Mouse (Mus musculus) CH12F3 (cell line): ENCODE measurements around the gene Shisa8.

Source experiments
- in situ Hi-C: fragments of 300-500 bp; cut with MboI; formaldehyde crosslinking; loops from 2 replicates; pipeline ENCODE4 v1.14.3; 2020; ENCODE audit warnings: low sequenced_read_pairs

The Shisa8 gene

GRCm38 (mm10) chr15:82158243-82159035, 54.2 kb downstream of the Shisa8 start:
- in situ Hi-C loops: no loop called here

- in situ Hi-C loops: no loop called here
Measured at GRCm38 (mm10) chr15:82156902-82157301, 55.7 kb downstream of the Shisa8 start.

- in situ Hi-C loops: no loop called here
Measured at GRCm38 (mm10) chr15:82156298-82156697, 56.3 kb downstream of the Shisa8 start.
